Mouse (Mus musculus) spleen, adult 2 months (tissue): ENCODE measurements around the gene Mafk.

Experiments
- CTCF ChIP-seq: fragments of 200-500 bp; IDR thresholded peaks from 2 replicates; pipeline ENCODE4 v1.5.1; 2011; ENCODE audit warnings: mild to moderate bottlenecking, inconsistent platforms; ENCODE audit not compliant: insufficient read depth, insufficient read length, insufficient replicate concordance; ENCODE audit errors: extremely low read depth
- POLR2A ChIP-seq: fragments of 200-500 bp; IDR thresholded peaks from 2 replicates; pipeline ENCODE4 v1.6.1; 2011; ENCODE audit warnings: low read depth, low read length, inconsistent platforms

DNA sequence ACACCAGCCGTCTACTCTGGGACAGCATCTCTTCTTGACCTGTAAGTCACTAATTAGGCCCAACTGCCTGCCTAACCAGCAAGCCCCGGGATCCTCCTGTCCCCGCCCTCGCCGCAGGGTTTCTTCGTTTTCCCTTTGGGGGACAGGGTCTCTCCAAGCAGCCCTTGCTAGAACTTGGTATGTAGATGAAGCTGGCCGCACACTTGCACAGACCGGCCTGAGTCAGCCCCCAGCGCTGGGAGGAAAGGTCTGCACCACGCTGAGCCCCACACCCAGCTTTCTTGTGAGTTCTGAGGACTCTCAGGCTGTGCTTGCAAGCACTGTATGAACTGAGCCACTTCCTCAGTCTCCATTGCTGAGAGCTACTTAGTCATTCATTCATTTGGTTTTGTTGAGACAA lies 33.2 kb downstream of the Mafk start:
- TF ChIP-seq CTCF (no peak), POLR2A (no peak)
